Mouse (Mus musculus) E14TG2a.4 (cell line): Measurements from ENCODE around the gene Exosc2.
A peak's percentile ranks its signal among the peaks of the same experiment; 100 is the strongest.

Experiments
- H3K27me3 ChIP-seq: 2 replicates; pipeline ENCODE4 v1.6.1; 2014; ENCODE audit warnings: low read length, control low read depth; ENCODE audit not compliant: insufficient read depth
- H3K36me3 ChIP-seq: 2 replicates; pipeline ENCODE4 v1.6.1; 2014; ENCODE audit warnings: low read length, control low read depth; ENCODE audit not compliant: insufficient read depth
- H3K4me1 ChIP-seq: replicated peaks from 2 replicates; pipeline ENCODE4 v1.6.1; 2014; ENCODE audit warnings: low read depth, low read length, control low read depth
- H3K4me3 ChIP-seq: replicated peaks from 2 replicates; pipeline ENCODE4 v1.5.1; 2014; ENCODE audit warnings: mild to moderate bottlenecking, low read length
- H3K9me3 ChIP-seq: 2 replicates; pipeline ENCODE4 v1.6.1; 2014; ENCODE audit warnings: low read length, control low read depth
- CTCF ChIP-seq: conservative IDR thresholded peaks from 2 replicates; pipeline ENCODE4 v1.5.1; 2014; ENCODE audit warnings: low read length
- NANOG ChIP-seq: IDR thresholded peaks from 2 replicates; pipeline ENCODE4 v1.6.1; 2014; ENCODE audit warnings: borderline replicate concordance, low read length, mixed read lengths
- POU5F1 ChIP-seq: IDR thresholded peaks from 2 replicates; pipeline ENCODE4 v1.6.1; 2014; ENCODE audit warnings: low read length, borderline replicate concordance

The Exosc2 gene

DNA sequence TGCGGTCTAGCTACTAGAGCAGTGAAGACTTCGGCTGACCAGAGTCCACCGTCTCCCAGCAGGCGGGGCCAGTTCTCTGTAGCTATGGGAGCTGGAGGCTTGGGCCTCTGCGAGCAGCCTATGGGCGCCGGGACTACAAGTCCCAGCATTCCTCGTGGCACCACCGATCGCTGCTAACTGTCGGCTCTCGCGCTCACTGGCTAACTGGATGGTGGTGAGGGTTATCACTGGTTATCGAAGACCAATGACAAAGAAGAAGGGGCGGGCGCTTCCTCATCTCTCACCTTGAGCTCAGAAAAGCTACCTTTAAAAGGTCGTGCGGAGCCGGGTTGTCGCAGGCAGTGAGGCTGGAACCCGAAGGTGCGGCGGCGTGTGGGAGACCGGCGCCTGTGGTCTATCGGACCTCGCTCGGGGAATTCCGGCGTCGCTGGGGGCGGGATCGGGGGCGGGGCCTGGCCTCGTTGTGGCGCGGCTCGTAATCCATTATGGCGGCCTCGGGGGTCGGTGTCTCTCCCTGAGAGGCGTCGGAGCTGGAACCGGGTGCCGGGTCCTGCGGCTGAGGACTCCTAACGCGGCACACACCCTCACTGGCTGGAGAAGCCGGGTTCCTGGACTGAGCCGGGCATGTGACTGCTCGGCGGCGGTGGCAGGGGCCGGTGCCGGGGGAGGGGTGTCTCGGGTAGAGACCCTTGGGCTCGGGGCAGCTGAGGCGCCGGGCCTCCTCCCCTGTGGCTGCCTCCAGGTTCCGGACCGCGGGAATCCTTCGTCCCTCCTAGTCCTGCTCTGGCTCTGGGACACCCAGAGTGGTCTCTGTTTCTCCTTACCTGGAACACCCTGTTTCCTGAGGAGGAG lies 17.8 kb downstream of the Exosc2 start, which contains the start of gene Abl1:
Abl1 (plus strand) TSS at position 303 of the 852 bp plus-strand sequence.
- TF ChIP-seq POU5F1 (no peak), NANOG (0 out of 2 replicates have a peak, but pooled peaks have one; percentile 17)
- H3K4me3 ChIP-seq: peak within 1 kb of the TSS; percentile 99
- no peaks in the 10 kb centered on the region for H3K9me3 ChIP-seq
- peaks cover 29% of the 10 kb centered on the region for H3K4me1 ChIP-seq
- peaks cover 20% of the 10 kb centered on the region for H3K36me3 ChIP-seq
- no peaks in the 10 kb centered on the region for H3K27me3 ChIP-seq

DNA sequence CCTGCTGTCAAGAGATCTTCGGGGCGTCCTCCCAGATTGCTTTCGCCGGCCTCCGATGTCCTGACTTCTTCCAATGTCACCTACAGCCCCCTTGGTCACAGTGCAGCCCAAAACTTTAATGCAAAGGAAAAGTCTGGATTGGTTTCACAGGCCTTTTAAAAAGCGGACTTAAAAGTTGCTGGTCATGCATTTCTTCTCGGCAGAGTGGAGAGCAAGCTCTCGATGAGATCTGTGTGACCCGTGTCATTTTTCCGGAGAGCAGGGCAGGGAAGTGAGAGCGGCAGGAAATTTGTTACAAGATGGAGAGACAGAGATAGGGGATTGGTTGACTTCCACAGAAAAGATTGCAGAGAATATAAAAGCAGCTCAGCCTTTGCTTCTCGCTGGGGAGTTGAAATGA lies 18.5 kb downstream of the Exosc2 start:
- peak overlapping the region; percentile 99 for H3K4me3 ChIP-seq
- H3K4me1 ChIP-seq: peaks cover 29% of the 10 kb centered on the region
- no peaks in the 10 kb centered on the region for H3K27me3 ChIP-seq
- H3K36me3 ChIP-seq: peaks cover 22% of the 10 kb centered on the region
- TF ChIP-seq POU5F1 (no peak), NANOG (no peak), CTCF (no peak)
- no peaks in the 10 kb centered on the region for H3K9me3 ChIP-seq

DNA sequence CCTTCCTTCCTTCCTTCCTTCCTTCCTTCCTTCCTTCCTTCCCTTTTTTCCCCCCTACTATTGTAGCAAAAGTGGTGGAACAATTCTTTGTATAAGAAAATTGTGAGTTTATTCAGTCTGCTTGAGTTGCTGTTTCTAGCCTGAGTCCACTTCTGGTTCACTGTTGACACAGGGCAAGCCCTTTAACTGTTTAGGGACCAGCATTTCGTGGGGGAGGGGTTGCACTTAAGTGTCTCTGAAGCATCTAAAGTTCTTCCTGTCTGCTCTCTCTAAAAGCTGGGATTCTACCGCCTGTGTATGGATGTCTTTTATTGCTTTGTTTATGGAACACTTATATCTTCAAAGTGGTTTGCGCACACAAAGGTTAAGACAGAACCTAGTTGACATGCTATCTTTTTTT lies 19.5 kb downstream of the Exosc2 start:
- H3K4me3 ChIP-seq: peak overlapping the region; percentile 99
- no peaks in the 10 kb centered on the region for H3K9me3 ChIP-seq
- no peaks in the 10 kb centered on the region for H3K27me3 ChIP-seq
- TF ChIP-seq NANOG: no peak
- no peak for TF ChIP-seq CTCF
- no peak for TF ChIP-seq POU5F1
- peaks cover 32% of the 10 kb centered on the region for H3K36me3 ChIP-seq
- H3K4me1 ChIP-seq: peaks cover 29% of the 10 kb centered on the region

DNA sequence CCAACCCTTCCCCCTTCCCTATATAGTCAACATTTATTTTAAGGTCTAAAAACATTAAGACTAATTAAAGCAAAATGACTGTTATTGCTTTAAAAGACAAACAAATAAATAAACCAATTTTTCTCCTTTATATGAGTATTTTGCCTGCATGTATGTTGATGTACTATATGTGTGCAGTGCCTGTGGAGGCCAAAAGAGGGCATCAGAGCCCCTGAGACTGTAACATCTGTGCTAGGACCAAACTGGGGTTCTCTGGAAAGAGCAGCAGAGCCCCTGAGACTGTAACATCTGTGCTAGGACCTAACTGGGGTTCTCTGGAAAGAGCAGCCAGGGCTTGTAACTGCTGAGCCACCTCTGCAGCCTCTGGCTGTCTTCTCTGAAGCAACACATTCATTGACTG lies 27.7 kb downstream of the Exosc2 start:
- Histone ChIP-seq H3K9me3 (no peaks in the 10 kb centered on the region), H3K36me3 (peaks cover 52% of the 10 kb centered on the region), H3K4me3 (no peak overlapping the region), H3K4me1 (peaks cover 22% of the 10 kb centered on the region), H3K27me3 (no peaks in the 10 kb centered on the region)
- TF ChIP-seq CTCF (peak; percentile 56), POU5F1 (no peak)

DNA sequence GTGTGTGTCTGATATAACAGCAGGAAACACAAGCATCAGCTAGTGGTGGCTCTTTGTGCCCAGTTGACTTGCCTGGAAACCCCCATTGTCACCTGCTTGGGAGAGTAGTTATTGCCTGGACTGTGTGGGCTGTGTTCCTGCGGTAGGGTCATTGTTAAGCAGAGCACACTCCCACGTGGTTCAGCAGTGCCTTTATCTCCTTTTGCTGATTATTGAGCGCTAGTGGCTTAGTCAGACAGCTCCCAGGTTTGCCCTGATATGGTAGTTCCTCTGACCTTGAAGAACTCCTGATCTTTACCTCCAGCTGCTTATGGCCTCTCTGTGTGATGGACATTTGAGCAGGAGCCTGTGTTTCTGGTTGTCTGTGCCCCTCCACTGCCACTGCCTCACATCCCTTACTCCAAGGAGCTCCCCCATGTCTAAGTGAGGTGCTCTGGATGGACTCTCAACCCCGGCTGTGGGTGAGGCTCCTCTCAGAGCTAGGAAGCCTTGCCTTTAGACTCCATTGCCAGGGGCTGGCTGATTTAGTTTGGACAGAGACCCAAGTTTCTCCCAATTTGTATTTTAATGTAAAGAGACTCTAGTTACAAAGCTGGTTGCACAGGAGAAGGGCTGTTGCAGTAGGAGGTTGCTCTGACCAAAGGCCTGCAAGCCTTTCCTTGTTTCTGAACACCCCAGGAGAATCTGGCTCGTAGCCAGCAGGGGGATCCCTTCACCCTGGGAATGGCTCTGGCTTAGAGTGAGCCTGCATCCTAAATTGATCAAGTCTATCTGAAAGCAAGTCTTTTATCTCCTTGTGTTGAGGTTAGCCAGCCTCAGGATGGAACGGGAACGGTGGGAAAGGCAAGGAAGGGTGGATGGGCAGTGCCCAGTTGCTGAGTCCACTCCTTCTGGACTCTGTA lies 30.3 kb downstream of the Exosc2 start:
- Histone ChIP-seq H3K9me3 (no peaks in the 10 kb centered on the region), H3K27me3 (no peaks in the 10 kb centered on the region)
- peak; percentile 32 for TF ChIP-seq CTCF
- TF ChIP-seq POU5F1: no peak

DNA sequence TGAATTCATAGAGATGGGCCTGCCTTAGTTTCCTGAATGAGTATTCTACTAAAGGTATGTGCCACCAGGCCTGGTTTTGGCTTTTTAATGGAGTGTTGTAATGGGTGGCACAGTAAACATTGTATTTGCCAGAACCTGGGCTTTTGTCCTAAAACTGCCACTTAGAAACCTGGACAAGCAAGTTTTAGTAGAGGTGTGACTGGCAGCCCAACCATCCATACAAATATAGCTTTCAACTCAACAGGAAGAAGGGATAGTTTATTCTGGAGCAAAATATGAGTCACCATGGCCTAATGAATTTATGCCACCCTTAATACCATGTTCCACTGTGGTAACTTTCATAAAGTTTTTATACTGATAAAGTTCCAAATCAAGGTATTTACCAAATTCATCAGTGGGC lies 32.7 kb downstream of the Exosc2 start:
- TF ChIP-seq CTCF (no peak), NANOG (no peak), POU5F1 (no peak)
- no peak overlapping the region for H3K4me3 ChIP-seq
- no peaks in the 10 kb centered on the region for H3K9me3 ChIP-seq
- H3K27me3 ChIP-seq: no peaks in the 10 kb centered on the region
- H3K36me3 ChIP-seq: peaks cover 37% of the 10 kb centered on the region
- peaks cover 25% of the 10 kb centered on the region for H3K4me1 ChIP-seq

More for the DNA sequence above, 30.3 kb downstream of the Exosc2 start:
- Histone ChIP-seq H3K4me3 (no peak overlapping the region), H3K36me3 (peaks cover 43% of the 10 kb centered on the region), H3K4me1 (peaks cover 22% of the 10 kb centered on the region)

DNA sequence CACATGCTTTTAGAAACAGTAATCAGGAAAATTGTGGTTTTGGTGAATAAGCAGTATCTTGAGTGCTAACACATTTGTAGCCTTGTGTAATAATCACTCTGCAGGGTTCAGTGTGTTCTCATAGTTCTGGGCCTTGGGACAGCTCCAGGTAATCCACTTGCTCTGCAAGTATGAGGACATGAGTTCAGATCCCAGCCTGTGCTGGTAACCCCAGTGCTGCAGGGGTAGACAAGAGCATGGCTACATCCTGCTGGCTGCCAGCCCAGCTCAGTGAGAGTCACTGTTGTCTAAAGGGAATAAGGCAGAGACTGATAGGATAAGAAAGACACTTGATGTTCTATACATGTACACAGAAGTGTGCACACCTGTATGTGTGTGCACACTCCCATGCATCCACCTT lies 35.4 kb downstream of the Exosc2 start:
- H3K36me3 ChIP-seq: peaks cover 34% of the 10 kb centered on the region
- H3K4me3 ChIP-seq: no peak overlapping the region
- peaks cover 14% of the 10 kb centered on the region for H3K4me1 ChIP-seq
- TF ChIP-seq NANOG: no peak
- TF ChIP-seq POU5F1: no peak
- TF ChIP-seq CTCF: no peak
- H3K9me3 ChIP-seq: no peaks in the 10 kb centered on the region
- H3K27me3 ChIP-seq: no peaks in the 10 kb centered on the region

DNA sequence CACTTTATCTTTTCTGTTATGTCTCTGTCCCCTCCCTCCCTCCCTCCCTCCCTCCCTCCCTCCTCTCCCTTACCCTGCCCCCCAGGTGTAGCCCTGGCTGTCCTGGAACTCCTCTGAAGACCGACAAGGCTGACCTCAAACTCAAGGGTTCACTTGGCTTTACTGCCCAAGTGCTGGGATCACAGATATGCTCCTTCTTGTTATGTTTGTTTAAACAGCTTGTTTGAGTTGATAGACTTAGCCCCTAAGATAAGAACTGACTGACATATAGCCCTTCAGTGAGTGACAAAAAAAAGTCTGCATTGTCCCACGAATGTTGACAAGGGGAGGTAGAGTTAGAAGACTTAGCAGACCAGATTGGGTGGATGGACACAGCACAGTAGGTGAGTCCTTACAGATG lies 36.0 kb downstream of the Exosc2 start:
- Histone ChIP-seq H3K27me3 (no peaks in the 10 kb centered on the region), H3K36me3 (peaks cover 34% of the 10 kb centered on the region), H3K4me1 (peaks cover 9% of the 10 kb centered on the region), H3K4me3 (no peak overlapping the region), H3K9me3 (no peaks in the 10 kb centered on the region)
- TF ChIP-seq NANOG (no peak), POU5F1 (no peak), CTCF (no peak)
